Mouse (Mus musculus) kidney, postnatal 0 days (tissue): ENCODE data around the gene Sptan1. TPM values are rescaled to one million over a fixed set of nuclear protein-coding genes. Genes with fewer than 3 reads are reported as not detected.

ENCODE experiments used
- ATAC-seq: fragments of 200-750 bp; cut with Nextera tagmentation; replicated peaks from 2 replicates; pipeline ENCODE4 v1.8.0; 2017; ENCODE audit warnings: low read depth, moderate number of reproducible peaks, moderate TSS enrichment, moderate library complexity; ENCODE audit not compliant: low FRiP score
- DNase-seq: peaks from one replicate; pipeline ENCODE4 v3.0.0-alpha.2; 2016; ENCODE audit warnings: low spot score
- H3K27ac ChIP-seq: fragments of 300-500 bp; sonication (generic); 2 replicates; pipeline ENCODE4 v1.5.1; 2014; ENCODE audit warnings: mild to moderate bottlenecking
- H3K27me3 ChIP-seq: fragments of 300-500 bp; sonication (generic); 2 replicates; pipeline ENCODE4 v1.6.1; 2014; ENCODE audit warnings: low read length, mixed read lengths; ENCODE audit not compliant: insufficient read depth
- H3K36me3 ChIP-seq: fragments of 300-500 bp; sonication (generic); 2 replicates; pipeline ENCODE4 v1.6.1; 2014; ENCODE audit warnings: low read length, mixed read lengths; ENCODE audit not compliant: insufficient read depth
- H3K4me1 ChIP-seq: fragments of 300-500 bp; sonication (generic); replicated peaks from 2 replicates; pipeline ENCODE4 v1.6.1; 2014; ENCODE audit warnings: antibody characterized with exemption, low read length, mixed read lengths; ENCODE audit not compliant: insufficient read depth
- H3K4me2 ChIP-seq: fragments of 300-500 bp; sonication (generic); 2 replicates; pipeline ENCODE4 v1.6.1; 2014; ENCODE audit warnings: mild to moderate bottlenecking, low read length, moderate library complexity, mixed read lengths
- H3K4me3 ChIP-seq: fragments of 300-500 bp; sonication (generic); replicated peaks from 2 replicates; pipeline ENCODE4 v1.5.1; 2014; ENCODE audit warnings: low read depth, low read length
- H3K9ac ChIP-seq: fragments of 300-500 bp; sonication (generic); 2 replicates; pipeline ENCODE4 v1.6.1; 2014; ENCODE audit warnings: low read depth, low read length
- H3K9me3 ChIP-seq: fragments of 300-500 bp; sonication (generic); replicated peaks from 2 replicates; pipeline ENCODE4 v1.6.1; 2016; ENCODE audit warnings: low read length, inconsistent platforms, mixed read lengths
- CTCF ChIP-seq: IDR thresholded peaks from 2 replicates; pipeline ENCODE4 v1.5.1; 2016; ENCODE audit warnings: antibody characterized with exemption, low read depth, mild to moderate bottlenecking, moderate library complexity
- WGBS: fragments of 180-500 bp; shearing (Covaris S2); extraction: QIAGEN DNeasy Blood & Tissue Kit; methylation state at CpG from one replicate; pipeline ENCODE4 v1.1.7; 2014; 5-methylcytosine and 5-hydroxymethylcytosine counted together
- microRNA-seq: library from miRNA; unstranded; fragments of <30 nt; microRNA quantifications from one replicate; pipeline ENCODE4, GENCODE M21; 2016
- polyA plus RNA-seq: library from polyadenylated mRNA; unstranded; fragments of >200 nt; fragmentation: Nextera tagmentation; extraction: Ambion mirVana; gene quantifications from 2 replicates; pipeline ENCODE4 v1.2.1, GENCODE M21; 2015

Sptan1 gene
- polyA plus RNA-seq, 1 experiment from 2014 or later = 92.4 TPM

DNA sequence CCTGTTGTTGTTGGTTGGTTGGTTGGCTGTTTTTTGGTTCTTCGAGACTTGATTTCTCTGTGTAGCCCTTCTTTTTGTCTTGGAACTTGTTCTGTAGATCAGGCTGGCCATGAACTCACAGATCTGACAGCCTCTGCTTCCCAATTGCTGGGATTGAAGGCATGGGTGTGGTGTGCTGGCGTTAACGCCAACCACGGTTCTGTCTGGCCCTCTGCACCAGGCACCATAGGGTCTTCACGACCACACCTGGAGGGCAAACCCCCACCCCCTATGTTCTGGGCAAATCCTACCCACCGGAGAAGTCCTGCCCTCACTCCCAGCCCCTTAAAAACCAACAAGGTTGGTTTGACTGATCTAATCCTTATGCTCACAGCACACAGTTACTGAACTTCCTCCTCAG, 111.6 kb downstream of the Sptan1 start:
- DNase-seq (no peak), ATAC-seq (0 out of 2 replicates have a peak, but pooled peaks have one; percentile 1)
- Histone ChIP-seq H3K9ac (no peak overlapping the region), H3K4me2 (peak overlapping the region; percentile 81; the same call in 1 of the 2 replicates), H3K4me3 (peak overlapping the region; percentile 53; the same call in 1 of the 2 replicates), H3K9me3 (no peaks in the 10 kb centered on the region), H3K36me3 (peaks cover 5% of the 10 kb centered on the region; the same call in 1 of the 2 replicates), H3K27ac (peak overlapping the region; percentile 62), H3K27me3 (no peaks in the 10 kb centered on the region), H3K4me1 (no peaks in the 10 kb centered on the region)
- 66% methylated on average over 6 of the region's 6 CpGs for WGBS
- TF ChIP-seq CTCF = no peak

DNA sequence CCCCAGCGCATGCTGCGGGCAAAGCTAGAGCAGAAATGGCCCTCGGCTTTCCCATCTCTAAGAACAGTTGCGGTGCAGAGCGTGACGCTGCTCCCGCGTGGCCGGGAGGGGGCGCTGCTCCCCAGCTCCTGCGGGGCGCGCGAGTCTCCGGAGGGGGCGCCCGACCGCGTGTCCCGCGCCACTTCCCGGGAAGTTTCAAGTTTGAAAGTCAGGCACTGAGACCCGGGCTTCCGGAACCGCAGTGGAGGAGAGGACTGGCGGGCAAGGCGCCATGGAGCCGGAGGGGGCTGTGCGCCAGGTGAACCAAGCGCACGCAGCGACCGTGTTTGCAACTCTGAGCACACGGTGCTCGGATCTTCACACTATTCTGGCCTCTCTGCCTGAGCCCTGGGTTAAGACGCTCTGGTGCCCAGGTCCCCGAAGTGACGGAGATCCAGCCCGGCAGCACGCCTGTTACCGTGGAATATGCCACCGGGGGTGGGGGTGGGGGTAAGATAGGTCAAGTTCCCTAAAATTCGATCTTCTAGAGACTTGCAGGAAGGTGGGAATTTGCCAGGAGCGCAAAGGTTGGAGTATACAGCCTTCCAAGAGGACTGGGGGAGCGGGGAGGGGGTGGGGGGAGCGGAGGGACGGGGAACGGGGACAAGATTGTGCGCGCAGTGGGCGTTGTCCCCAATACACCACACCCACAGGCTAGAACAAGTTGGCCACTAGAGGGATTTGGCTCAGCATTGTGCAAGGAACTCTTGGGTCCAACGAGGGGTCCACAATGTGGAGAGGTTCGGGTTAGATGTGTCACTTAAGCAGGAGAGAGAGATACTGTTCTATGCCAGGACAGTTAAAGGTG, 112.4 kb downstream of the Sptan1 start, which contains the start of gene Pkn3:
TSS of gene Pkn3 (plus strand) at position 183 of the 847 bp plus-strand sequence.
- TF ChIP-seq CTCF = peak; percentile 100
- H3K36me3 ChIP-seq = peaks cover 1% of the 10 kb centered on the region; the same call in 1 of the 2 replicates
- peak within 1 kb of the TSS; percentile 57 for H3K9ac ChIP-seq
- WGBS = under 1% methylated on average over 53 of the region's 53 CpGs
- H3K27me3 ChIP-seq = no peaks in the 10 kb centered on the region
- H3K9me3 ChIP-seq = no peaks in the 10 kb centered on the region
- DNase-seq (peak; percentile 94), ATAC-seq (peak; percentile 80)
- H3K27ac ChIP-seq = peak within 1 kb of the TSS; percentile 62
- H3K4me2 ChIP-seq = peak within 1 kb of the TSS; percentile 81
- H3K4me1 ChIP-seq = no peaks in the 10 kb centered on the region
- H3K4me3 ChIP-seq = peak within 1 kb of the TSS; percentile 53

- Histone ChIP-seq H3K4me2 (peak overlapping the region; percentile 81), H3K4me1 (no peaks in the 10 kb centered on the region), H3K9me3 (no peaks in the 10 kb centered on the region), H3K27me3 (no peaks in the 10 kb centered on the region), H3K4me3 (peak overlapping the region; percentile 53; the same call in 1 of the 2 replicates), H3K9ac (peak overlapping the region; percentile 18; the same call in 1 of the 2 replicates), H3K36me3 (no peaks in the 10 kb centered on the region), H3K27ac (peak overlapping the region; percentile 62; the same call in 1 of the 2 replicates)
- no peak for TF ChIP-seq CTCF
- 13% methylated on average over 10 of the region's 10 CpGs for WGBS
- DNase-seq (no peak), ATAC-seq (no peak)
Observed at GRCm38 (mm10) chr2:30078349-30078712, 113.0 kb downstream of the Sptan1 start.

DNA sequence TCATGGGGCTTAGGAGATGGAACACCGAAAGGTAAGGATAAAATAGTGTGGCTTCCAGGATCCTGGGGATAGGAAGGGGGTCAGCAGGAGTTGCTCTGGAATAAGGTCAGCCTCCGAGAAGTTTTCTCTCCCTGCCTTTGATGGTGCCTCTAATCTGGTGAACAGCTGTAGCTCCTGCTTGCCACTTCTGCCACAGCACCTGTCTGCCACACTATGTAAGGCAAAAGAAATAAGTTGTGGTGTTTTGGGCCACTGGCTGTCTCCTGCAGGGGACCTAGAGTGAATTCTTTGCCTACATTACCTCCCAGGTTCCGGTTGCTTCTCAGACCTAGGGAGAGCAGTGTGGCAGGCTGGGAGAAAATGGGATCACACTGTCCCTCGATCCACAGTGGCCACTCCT, 113.4 kb downstream of the Sptan1 start:
- no peak for ATAC-seq
- no peak for DNase-seq
- Histone ChIP-seq H3K4me1 (no peaks in the 10 kb centered on the region), H3K4me3 (no peak overlapping the region), H3K9ac (peak overlapping the region; percentile 18; the same call in 1 of the 2 replicates), H3K27ac (0 out of 2 replicates have a peak overlapping the region, but pooled peaks have one; percentile 62), H3K9me3 (no peaks in the 10 kb centered on the region), H3K36me3 (no peaks in the 10 kb centered on the region), H3K27me3 (no peaks in the 10 kb centered on the region), H3K4me2 (peak overlapping the region; percentile 81; the same call in 1 of the 2 replicates)
- WGBS = 73% methylated on average over 4 of the region's 4 CpGs
- TF ChIP-seq CTCF = no peak

- ATAC-seq = no peak
- no peaks in the 10 kb centered on the region for H3K36me3 ChIP-seq
- H3K4me1 ChIP-seq = no peaks in the 10 kb centered on the region
- H3K27me3 ChIP-seq = no peaks in the 10 kb centered on the region
- DNase-seq = no peak
- no peak overlapping the region for H3K27ac ChIP-seq
- no peak overlapping the region for H3K4me2 ChIP-seq
- H3K9me3 ChIP-seq = no peaks in the 10 kb centered on the region
- 86% methylated on average over 15 of the region's 15 CpGs for WGBS
- no peak overlapping the region for H3K4me3 ChIP-seq
- no peak overlapping the region for H3K9ac ChIP-seq
- TF ChIP-seq CTCF = no peak
Observed at GRCm38 (mm10) chr2:30080181-30080800, 114.9 kb downstream of the Sptan1 start.

Small RNAs within 50 kb of the gene (microRNA-seq; reads per million reads assigned to microRNA genes)
- not detected for gene Mir6997

Other genes starting within 250 kb of the Sptan1 start
- gene Gm13420, start 213.9 kb upstream of the Sptan1 start, polyA plus RNA-seq = 3.8 and 4.5 TPM in 2 replicates
- gene Gm13547, start 206.2 kb upstream of the Sptan1 start, polyA plus RNA-seq = 0.41 TPM in 1 of 2 replicates, not detected in the other
- gene Coq4, start 178.1 kb upstream of the Sptan1 start, polyA plus RNA-seq = 29.3 and 31.1 TPM in 2 replicates
- gene Trub2, start 177.1 kb upstream of the Sptan1 start, polyA plus RNA-seq = 24.1 and 25.9 TPM in 2 replicates
- gene Slc27a4, start 162.9 kb upstream of the Sptan1 start, polyA plus RNA-seq = 15.0 and 15.5 TPM in 2 replicates
- gene Urm1, start 145.5 kb upstream of the Sptan1 start, polyA plus RNA-seq = 26.1 and 29.0 TPM in 2 replicates
- 10.2 and 10.3 TPM in 2 replicates for gene Cercam, start 96.4 kb upstream of the Sptan1 start, polyA plus RNA-seq
- gene Odf2, start 76.3 kb upstream of the Sptan1 start, polyA plus RNA-seq = 33.1 and 36.9 TPM in 2 replicates
- gene Gle1, start 30.1 kb upstream of the Sptan1 start, polyA plus RNA-seq = 31.2 and 37.5 TPM in 2 replicates
- 26.2 and 29.1 TPM in 2 replicates for gene Wdr34, start 83.3 kb downstream of the Sptan1 start, polyA plus RNA-seq
- gene Set, start 91.8 kb downstream of the Sptan1 start, polyA plus RNA-seq = 411 and 412 TPM in 2 replicates
- 5.7 and 6.4 TPM in 2 replicates for gene Pkn3, start 112.1 kb downstream of the Sptan1 start, polyA plus RNA-seq
- gene Zdhhc12, start 128.1 kb downstream of the Sptan1 start, polyA plus RNA-seq = 31.8 and 37.0 TPM in 2 replicates
- 4.4 and 4.9 TPM in 2 replicates for gene Zer1, start 159.0 kb downstream of the Sptan1 start, polyA plus RNA-seq
- 6.4 and 6.6 TPM in 2 replicates for gene Tbc1d13, start 168.2 kb downstream of the Sptan1 start, polyA plus RNA-seq
- 53.5 and 58.2 TPM in 2 replicates for gene Endog, start 205.9 kb downstream of the Sptan1 start, polyA plus RNA-seq
- 41.8 and 44.7 TPM in 2 replicates for gene Spout1, start 212.9 kb downstream of the Sptan1 start, polyA plus RNA-seq
- 22.7 and 22.9 TPM in 2 replicates for gene Kyat1, start 240.3 kb downstream of the Sptan1 start, polyA plus RNA-seq